Mouse (Mus musculus) ES-Bruce4 (cell line): ENCODE measurements around the gene Maml2.

ENCODE experiments used
- CTCF ChIP-seq: IDR thresholded peaks from one replicate; pipeline ENCODE4 v1.8.1; 2011; ENCODE audit warnings: low read depth, low read length
- EP300 ChIP-seq: IDR thresholded peaks from 2 replicates; pipeline ENCODE4 v1.6.1; 2011; ENCODE audit warnings: low read depth, low read length; ENCODE audit not compliant: insufficient read depth
- POLR2A ChIP-seq: IDR thresholded peaks from one replicate; pipeline ENCODE4 v1.8.1; 2011; ENCODE audit warnings: low read length; ENCODE audit not compliant: insufficient read depth

GRCm38 (mm10) chr9:13495530-13495929 lies 197.8 kb downstream of the Maml2 start:
- TF ChIP-seq CTCF, result no peak
- no peak for TF ChIP-seq POLR2A
- no peak for TF ChIP-seq EP300
